Mouse (Mus musculus) CH12.LX (cell line): ENCODE results near the gene Bphl. TPM values are rescaled to one million over a fixed set of nuclear protein-coding genes. Genes with fewer than 3 reads are reported as not detected.
A peak's percentile ranks its signal among the peaks of the same experiment; 100 is the strongest.

Experiments used
- DNase-seq: peaks from one replicate; pipeline ENCODE4 v3.0.0-alpha.2; 2013; ENCODE audit errors: extremely low read depth
- H3K27ac ChIP-seq: 2 replicates; pipeline ENCODE4 v1.5.1; 2012; ENCODE audit warnings: low read depth, mild to moderate bottlenecking, control low read depth, moderate library complexity; ENCODE audit not compliant: insufficient read depth
- H3K27me3 ChIP-seq: replicated peaks from 2 replicates; pipeline ENCODE3; 2012; ENCODE audit warnings: inconsistent platforms
- H3K36me3 ChIP-seq, 2 experiments: replicated peaks in 1 of 2; 2 replicates each; pipeline versions ENCODE3 to v1.6.1; 2012; ENCODE audit warnings: inconsistent platforms in 1 of 2, low read length in 1 of 2, mild to moderate bottlenecking in 1 of 2, mixed read lengths in 1 of 2, moderate library complexity in 1 of 2; ENCODE audit not compliant: control insufficient read depth in 1 of 2, insufficient read depth in 1 of 2
- H3K4me1 ChIP-seq, 2 experiments: 2 replicates each; pipeline ENCODE4 v1.6.1; 2012; ENCODE audit warnings: inconsistent platforms in 1 of 2, moderate library complexity in 1 of 2; ENCODE audit not compliant: insufficient read depth in 2 of 2, control insufficient read depth in 1 of 2
- H3K4me2 ChIP-seq: 2 replicates; pipeline ENCODE4 v1.6.1; 2012; ENCODE audit warnings: low read depth, mild to moderate bottlenecking, control low read depth; ENCODE audit not compliant: poor library complexity, insufficient read depth, severe bottlenecking
- H3K4me3 ChIP-seq, 3 experiments: fragments of 150-350 bp in 1 of 3; sonication (generic) in 1 of 3; replicated peaks in 1 of 3; 2 replicates each; pipeline versions ENCODE3 to v1.5.1; 2011 to 2012; ENCODE audit warnings: low read depth in 2 of 3, low read length in 2 of 3, mild to moderate bottlenecking in 2 of 3, moderate library complexity in 2 of 3, control low read depth in 1 of 3, improper control_type of control experiment in 1 of 3, inconsistent platforms in 1 of 3, mixed read lengths in 1 of 3; ENCODE audit not compliant: poor library complexity in 1 of 3
- H3K79me2 ChIP-seq: replicated peaks from 2 replicates; pipeline ENCODE4 v1.6.1; 2012; ENCODE audit warnings: mild to moderate bottlenecking, moderate library complexity; ENCODE audit not compliant: control insufficient read depth, poor library complexity, insufficient read depth, severe bottlenecking; ENCODE audit errors: extremely low read depth
- H3K9ac ChIP-seq: 2 replicates; pipeline ENCODE4 v1.6.1; 2012; ENCODE audit warnings: low read depth, mild to moderate bottlenecking, control low read depth, moderate library complexity; ENCODE audit not compliant: insufficient read depth
- H3K9me3 ChIP-seq: replicated peaks from 2 replicates; pipeline ENCODE3; 2012; ENCODE audit warnings: low read length, inconsistent platforms, mixed read lengths
- BHLHE40 ChIP-seq: IDR thresholded peaks from 2 replicates; pipeline ENCODE4 v1.6.1; 2011; ENCODE audit warnings: mild to moderate bottlenecking, low read depth, low read length, improper control_type of control experiment
- CHD1 ChIP-seq: IDR thresholded peaks from 2 replicates; pipeline ENCODE4 v1.6.1; 2012; ENCODE audit warnings: low read depth, low read length, improper control_type of control experiment, inconsistent platforms
- CHD2 ChIP-seq: IDR thresholded peaks from 2 replicates; pipeline ENCODE4 v1.6.1; 2011; ENCODE audit warnings: low read length, improper control_type of control experiment
- CTCF ChIP-seq, 2 experiments: IDR thresholded peaks in 1 of 2; conservative IDR thresholded peaks in 1 of 2; 2 replicates each; pipeline ENCODE4 v1.5.1; 2011 to 2012; ENCODE audit warnings: low read depth in 2 of 2, low read length in 2 of 2, improper control_type of control experiment in 1 of 2, inconsistent platforms in 1 of 2, mild to moderate bottlenecking in 1 of 2, moderate library complexity in 1 of 2
- EP300 ChIP-seq: IDR thresholded peaks from 2 replicates; pipeline ENCODE4 v1.6.1; 2011; ENCODE audit warnings: low read length, improper control_type of control experiment
- ETS1 ChIP-seq: conservative IDR thresholded peaks from 2 replicates; pipeline ENCODE4 v1.6.1; 2012; ENCODE audit warnings: low read depth, mild to moderate bottlenecking, inconsistent platforms, low read length, improper control_type of control experiment, moderate library complexity
- GABPA ChIP-seq: IDR thresholded peaks from 2 replicates; pipeline ENCODE4 v1.6.1; 2012; ENCODE audit warnings: low read depth, low read length, improper control_type of control experiment, inconsistent platforms; ENCODE audit not compliant: insufficient replicate concordance
- MAX ChIP-seq: IDR thresholded peaks from 2 replicates; pipeline ENCODE4 v1.6.1; 2011; ENCODE audit warnings: low read length, improper control_type of control experiment
- MAZ ChIP-seq: IDR thresholded peaks from 2 replicates; pipeline ENCODE4 v1.6.1; 2012; ENCODE audit warnings: low read depth, mild to moderate bottlenecking, inconsistent platforms, low read length, improper control_type of control experiment, moderate library complexity
- MXI1 ChIP-seq: IDR thresholded peaks from 2 replicates; pipeline ENCODE4 v1.6.1; 2011; ENCODE audit warnings: mild to moderate bottlenecking, low read depth, low read length, improper control_type of control experiment
- NELFE ChIP-seq: IDR thresholded peaks from 2 replicates; pipeline ENCODE4 v1.6.1; 2011; ENCODE audit warnings: low read depth, low read length, improper control_type of control experiment
- RAD21 ChIP-seq: IDR thresholded peaks from 2 replicates; pipeline ENCODE4 v1.6.1; 2011; ENCODE audit warnings: low read depth, mild to moderate bottlenecking, low read length, improper control_type of control experiment, moderate library complexity
- RCOR1 ChIP-seq: conservative IDR thresholded peaks from 2 replicates; pipeline ENCODE4 v1.6.1; 2012; ENCODE audit warnings: low read depth, mild to moderate bottlenecking, inconsistent platforms, low read length, improper control_type of control experiment
- SIN3A ChIP-seq: IDR thresholded peaks from 2 replicates; pipeline ENCODE4 v1.6.1; 2012; ENCODE audit warnings: low read length, improper control_type of control experiment, inconsistent platforms
- SMC3 ChIP-seq: IDR thresholded peaks from 2 replicates; pipeline ENCODE4 v1.6.1; 2011; ENCODE audit warnings: low read depth, low read length, improper control_type of control experiment
- TCF12 ChIP-seq: IDR thresholded peaks from 2 replicates; pipeline ENCODE4 v1.6.1; 2014; ENCODE audit warnings: low read depth, mild to moderate bottlenecking, inconsistent platforms, low read length, improper control_type of control experiment
- UBTF ChIP-seq: IDR thresholded peaks from 2 replicates; pipeline ENCODE4 v1.6.1; 2012; ENCODE audit warnings: low read depth, mild to moderate bottlenecking, inconsistent platforms, low read length, improper control_type of control experiment, moderate library complexity
- USF1 ChIP-seq: IDR thresholded peaks from 2 replicates; pipeline ENCODE4 v1.6.1; 2014; ENCODE audit warnings: low read depth, mild to moderate bottlenecking, inconsistent platforms, low read length, improper control_type of control experiment
- USF2 ChIP-seq: conservative IDR thresholded peaks from 2 replicates; pipeline ENCODE4 v1.6.1; 2011; ENCODE audit warnings: low read depth, low read length, improper control_type of control experiment
- ZKSCAN1 ChIP-seq: IDR thresholded peaks from 2 replicates; pipeline ENCODE4 v1.6.1; 2012; ENCODE audit warnings: low read depth, inconsistent platforms, low read length, improper control_type of control experiment, borderline replicate concordance
- ZMIZ1 ChIP-seq: IDR thresholded peaks from 2 replicates; pipeline ENCODE4 v1.6.1; 2012; ENCODE audit warnings: low read depth, mild to moderate bottlenecking, inconsistent platforms, low read length, improper control_type of control experiment
- dilution Hi-C: fragments of 300-500 bp; cut with MboI; formaldehyde crosslinking; loops from 2 replicates; pipeline ENCODE4 v1.14.3; 2020; ENCODE audit warnings: low sequenced_read_pairs; ENCODE audit not compliant: extremely low pct_unique_long_range_greater_than_20kb, extremely low pct_ligation_motif_present
- in situ Hi-C: fragments of 300-500 bp; cut with MboI; formaldehyde crosslinking; loops from 3 replicates; pipeline ENCODE4 v1.14.3; 2019; ENCODE audit warnings: low sequenced_read_pairs, low pct_ligation_motif_present, low pct_unique_long_range_greater_than_20kb, mixed read lengths
- polyA plus RNA-seq: library from polyadenylated mRNA; unstranded; fragments of >175 nt; gene quantifications from 2 replicates; pipeline ENCODE4 v1.2.1, GENCODE M21; 2012; ENCODE audit warnings: low read depth; ENCODE audit not compliant: insufficient read length
- total RNA-seq, 2 experiments: library from RNA; depleted of rRNA; stranded (reverse); fragments of 300-350 nt in 1 of 2; fragments of >200 nt in 1 of 2; gene quantifications; 2 replicates each; pipeline ENCODE4 v1.2.3; 2012 to 2014

Gene Bphl
- total and polyA plus RNA-seq, 3 experiments: 18.1 to 41.3 (median 35.3) TPM

- Histone ChIP-seq H3K4me2 (no peak overlapping the region), H3K27me3 (no peaks in the 10 kb centered on the region), H3K9ac (no peak overlapping the region), H3K27ac (no peak overlapping the region), H3K79me2 (no peaks in the 10 kb centered on the region), H3K9me3 (peaks cover 7% of the 10 kb centered on the region), H3K36me3 (peaks cover 2 to 20% of the 10 kb centered on the region in 2 experiments), H3K4me3 (no peak overlapping the region), H3K4me1 (peaks cover 0 to 12% of the 10 kb centered on the region in 2 experiments; a peak in 3 of 4 replicates)
- TF ChIP-seq SMC3 (no peak), ZMIZ1 (no peak), CTCF (conservative IDR thresholded peaks at IDR 0.05 in 1 of 2, IDR thresholded peaks at IDR 0.05 in 1 of 2; ENCODE audit: low read depth in 2 of 2, low read length in 2 of 2) (no peak), MAX (no peak), CHD2 (no peak), SIN3A (no peak), CHD1 (no peak), ETS1 (no peak), MXI1 (no peak), EP300 (no peak)
- dilution Hi-C loops: no loop called here
- in situ Hi-C loops: loop anchor here (10.0 kb wide), 1 partner anchor 591 kb away; no protein-coding TSS in a partner anchor
- DNase-seq: no peak
These were observed 6.5 kb downstream of the Bphl start for GRCm38 (mm10) chr13:34043716-34044393.

- Histone ChIP-seq H3K79me2 (no peaks in the 10 kb centered on the region), H3K4me2 (no peak overlapping the region), H3K27me3 (no peaks in the 10 kb centered on the region), H3K9ac (no peak overlapping the region), H3K4me1 (peaks cover 4 to 15% of the 10 kb centered on the region in 2 experiments), H3K27ac (no peak overlapping the region), H3K36me3 (peaks cover 2 to 32% of the 10 kb centered on the region in 2 experiments), H3K4me3 (no peak overlapping the region), H3K9me3 (peaks cover 3% of the 10 kb centered on the region)
- DNase-seq: no peak
- TF ChIP-seq ZMIZ1: no peak
- in situ Hi-C loops (loop anchor here (10.0 kb wide), 1 partner anchor 589 kb away; no protein-coding TSS in a partner anchor), dilution Hi-C loops (no loop called here)
These were observed 8.3 kb downstream of the Bphl start for GRCm38 (mm10) chr13:34045511-34046249.

DNA sequence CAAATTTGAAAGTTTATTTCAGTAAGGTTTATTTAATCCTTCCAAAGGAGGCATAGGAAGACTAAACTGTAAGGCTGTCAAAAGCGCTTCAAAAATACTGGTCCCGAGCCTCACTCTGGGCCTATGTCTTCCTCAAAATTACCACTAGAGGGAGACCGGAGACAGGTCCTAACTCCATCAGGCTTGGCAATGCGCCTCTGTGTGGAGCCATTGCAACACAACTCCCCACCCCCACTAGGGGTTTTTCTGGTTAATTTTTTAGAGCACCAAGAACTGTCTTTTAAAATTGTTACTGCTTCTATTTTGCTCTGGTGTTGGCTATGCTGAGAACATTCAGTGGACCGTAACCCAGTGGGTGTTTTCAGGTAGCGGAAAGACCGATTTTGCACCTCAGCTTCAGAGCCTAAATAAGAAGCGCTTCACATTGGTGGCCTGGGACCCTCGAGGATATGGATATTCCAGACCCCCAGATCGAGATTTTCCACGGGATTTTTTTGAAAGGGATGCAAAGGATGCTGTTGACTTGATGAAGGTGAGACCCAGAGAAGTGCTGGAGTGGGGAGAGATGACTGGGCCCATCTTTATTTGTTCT lies 9.1 kb downstream of the Bphl start:
- Histone ChIP-seq H3K79me2 (no peaks in the 10 kb centered on the region), H3K9me3 (peaks cover 3% of the 10 kb centered on the region), H3K4me1 (peaks cover 9 to 24% of the 10 kb centered on the region in 2 experiments), H3K4me2 (no peak overlapping the region), H3K27ac (no peak overlapping the region), H3K9ac (no peak overlapping the region), H3K4me3 (no peak overlapping the region), H3K27me3 (no peaks in the 10 kb centered on the region), H3K36me3 (peaks cover 2 to 35% of the 10 kb centered on the region in 2 experiments)
- dilution Hi-C loops (no loop called here), in situ Hi-C loops (loop anchor here (10.0 kb wide), 1 partner anchor 588 kb away; no protein-coding TSS in a partner anchor)
- DNase-seq: peak; percentile 87
- TF ChIP-seq USF2 (no peak), USF1 (no peak), RAD21 (peak; percentile 99), RCOR1 (no peak), UBTF (no peak), GABPA (no peak), CTCF (conservative IDR thresholded peaks at IDR 0.05 in 1 of 2, IDR thresholded peaks at IDR 0.05 in 1 of 2; ENCODE audit: low read depth in 2 of 2, low read length in 2 of 2) (peak; percentile 75 to 99), NELFE (peak; percentile 63; the same call in 1 of the 2 replicates), MAZ (0 out of 2 replicates have a peak, but pooled peaks have one; percentile 54), CHD2 (peak; percentile 89), TCF12 (peak; percentile 32; the same call in 1 of the 2 replicates), EP300 (no peak), ZKSCAN1 (no peak), BHLHE40 (no peak)
